Mouse (Mus musculus): Measurements from ENCODE around the gene Wfdc12. TPM values are rescaled to one million over a fixed set of nuclear protein-coding genes. Genes with fewer than 3 reads are reported as not detected.

Gene Wfdc12
- polyA plus RNA-seq, 1 experiment from 2014 or later, result not detected

DNA sequence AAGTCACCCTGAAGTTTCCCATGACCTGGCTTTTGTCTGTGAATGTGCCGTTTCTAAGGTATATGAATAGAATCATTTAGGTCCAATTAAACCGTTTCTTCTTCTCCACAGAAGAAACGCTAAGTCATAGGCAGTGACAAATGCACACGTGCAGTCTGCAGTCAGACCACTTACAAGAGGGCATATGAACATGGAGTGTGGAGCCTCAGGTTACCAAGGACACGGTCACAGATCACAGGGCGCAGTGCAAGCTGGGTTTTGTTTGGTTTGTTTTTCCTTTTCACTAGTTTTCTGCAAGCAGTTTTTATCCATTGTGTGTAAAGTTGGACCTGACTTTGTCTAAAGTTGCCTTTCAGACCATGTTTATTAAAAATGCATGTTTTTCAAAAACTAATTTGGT, 46.4 kb downstream of the Wfdc12 start:
- no peak for DNase-seq (ENCODE audit: low spot score)
- WGBS, result 88% methylated on average over 6 of the region's 6 CpGs
- Histone ChIP-seq H3K36me3 (peaks cover 11% of the 10 kb centered on the region), H3K9me3 (replicated peaks) (no peaks in the 10 kb centered on the region), H3K4me3 (no peak overlapping the region), H3K4me1 (peaks cover 15% of the 10 kb centered on the region; the same call in 1 of the 2 replicates), H3K27ac (no peak overlapping the region), H3K27me3 (ENCODE audit: low read depth, poor library complexity, severe bottlenecking) (no peaks in the 10 kb centered on the region)

DNA sequence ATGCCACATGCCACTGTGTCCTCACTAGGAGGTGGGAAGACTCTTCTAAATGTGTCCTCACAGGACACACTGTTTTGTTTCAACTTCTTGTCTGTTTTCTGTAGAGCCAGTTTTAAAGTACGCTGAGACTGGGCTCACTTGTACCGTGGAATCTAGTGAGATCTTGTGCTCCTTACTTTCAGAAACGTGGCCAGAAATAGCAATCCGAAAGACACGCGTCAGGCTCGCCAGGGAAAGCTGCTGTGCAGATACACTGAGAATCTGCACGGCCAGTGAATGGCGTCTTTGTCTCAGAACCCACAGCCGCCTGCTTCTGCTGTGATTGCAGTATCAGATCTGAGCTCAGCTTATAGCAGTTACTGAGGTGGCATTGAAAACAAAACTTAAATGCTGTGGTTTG, 48.4 kb downstream of the Wfdc12 start:
- Histone ChIP-seq H3K4me3 (no peak overlapping the region), H3K36me3 (peaks cover 7% of the 10 kb centered on the region), H3K9me3 (replicated peaks) (no peaks in the 10 kb centered on the region), H3K4me1 (peaks cover 26% of the 10 kb centered on the region), H3K27ac (peak overlapping the region; percentile 72; the same call in 1 of the 2 replicates), H3K27me3 (ENCODE audit: low read depth, poor library complexity, severe bottlenecking) (no peaks in the 10 kb centered on the region)
- WGBS, result 88% methylated on average over 10 of the region's 10 CpGs
- DNase-seq (ENCODE audit: low spot score), result no peak

Other genes starting within 250 kb of the Wfdc12 start
- 307 and 327 TPM in 2 replicates for gene Ywhab, start 195.6 kb downstream of the Wfdc12 start, polyA plus RNA-seq (2016; fragmentation: Nextera tagmentation; extraction: Ambion mirVana)
- 0.76 and 1.3 TPM in 2 replicates for gene Pabpc1l, start 165.2 kb downstream of the Wfdc12 start, polyA plus RNA-seq (2016; fragmentation: Nextera tagmentation; extraction: Ambion mirVana)
- 30.4 and 32.8 TPM in 2 replicates for gene Stk4, start 120.3 kb downstream of the Wfdc12 start, polyA plus RNA-seq (2016; fragmentation: Nextera tagmentation; extraction: Ambion mirVana)
- gene Tomm34, start 119.4 kb downstream of the Wfdc12 start, polyA plus RNA-seq (2016; fragmentation: Nextera tagmentation; extraction: Ambion mirVana), result 60.3 and 66.4 TPM in 2 replicates
- gene Kcns1, start 19.5 kb downstream of the Wfdc12 start, polyA plus RNA-seq (2016; fragmentation: Nextera tagmentation; extraction: Ambion mirVana), result 0.15 TPM in 1 of 2 replicates, not detected in the other
- not detected in 2 replicates for gene Wfdc5, start 7.9 kb downstream of the Wfdc12 start, polyA plus RNA-seq (2016; fragmentation: Nextera tagmentation; extraction: Ambion mirVana)
- gene Wfdc15a, start 9.5 kb upstream of the Wfdc12 start, polyA plus RNA-seq (2016; fragmentation: Nextera tagmentation; extraction: Ambion mirVana), result not detected in 2 replicates
- not detected in 2 replicates for gene Wfdc15b, start 31.1 kb upstream of the Wfdc12 start, polyA plus RNA-seq (2016; fragmentation: Nextera tagmentation; extraction: Ambion mirVana)
- gene Svs2, start 47.9 kb upstream of the Wfdc12 start, polyA plus RNA-seq (2016; fragmentation: Nextera tagmentation; extraction: Ambion mirVana), result not detected in 2 replicates
- not detected in 2 replicates for gene Svs3b, start 66.0 kb upstream of the Wfdc12 start, polyA plus RNA-seq (2016; fragmentation: Nextera tagmentation; extraction: Ambion mirVana)
- not detected in 2 replicates for gene Svs4, start 87.9 kb upstream of the Wfdc12 start, polyA plus RNA-seq (2016; fragmentation: Nextera tagmentation; extraction: Ambion mirVana)
- not detected in 2 replicates for gene Svs3a, start 98.7 kb upstream of the Wfdc12 start, polyA plus RNA-seq (2016; fragmentation: Nextera tagmentation; extraction: Ambion mirVana)
- gene Svs6, start 126.1 kb upstream of the Wfdc12 start, polyA plus RNA-seq (2016; fragmentation: Nextera tagmentation; extraction: Ambion mirVana), result not detected in 2 replicates
- not detected in 2 replicates for gene Svs5, start 142.1 kb upstream of the Wfdc12 start, polyA plus RNA-seq (2016; fragmentation: Nextera tagmentation; extraction: Ambion mirVana)
- 0.46 TPM in 1 of 2 replicates, not detected in the other for gene Slpi, start 198.5 kb upstream of the Wfdc12 start, polyA plus RNA-seq (2016; fragmentation: Nextera tagmentation; extraction: Ambion mirVana)
- 0.03 TPM in 1 of 2 replicates, not detected in the other for gene Rbpjl, start 212.5 kb upstream of the Wfdc12 start, polyA plus RNA-seq (2016; fragmentation: Nextera tagmentation; extraction: Ambion mirVana)
- gene Matn4, start 214.6 kb upstream of the Wfdc12 start, polyA plus RNA-seq (2016; fragmentation: Nextera tagmentation; extraction: Ambion mirVana), result 0.15 and 3.0 TPM in 2 replicates

All from limb, embryonic 10.5 days (tissue).